Mouse (Mus musculus): ENCODE results near the gene Nav2. TPM values are rescaled to one million over a fixed set of nuclear protein-coding genes. Genes with fewer than 3 reads are reported as not detected.

Nav2 gene
- total and polyA plus RNA-seq, 3 experiments, result 2.0 to 2.7 TPM; not detected in 1

GRCm38 (mm10) chr7:49313945-49314344 is 405.4 kb downstream of the Nav2 start:
- no peaks in the 10 kb centered on the region for H3K9me3 ChIP-seq (replicated peaks; ENCODE audit: insufficient read depth, low read length)
- peaks cover 0 to 7% of the 10 kb centered on the region in 2 experiments; a peak in 2 of 4 replicates for H3K4me1 ChIP-seq (ENCODE audit: control insufficient read depth in 1 of 2, insufficient read depth in 2 of 2, low read length in 2 of 2)
- peaks cover 0 to 2% of the 10 kb centered on the region in 2 experiments; a peak in 1 of 4 replicates for H3K36me3 ChIP-seq (ENCODE audit: control insufficient read depth in 1 of 2, insufficient read depth in 2 of 2, low read length in 2 of 2)
- no peak overlapping the region for H3K27ac ChIP-seq (ENCODE audit: control insufficient read depth, low read depth, low read length)
- H3K27me3 ChIP-seq (ENCODE audit: control insufficient read depth in 1 of 2, insufficient read depth in 2 of 2, low read length in 2 of 2), result no peaks in the 10 kb centered on the region
- no peaks in the 10 kb centered on the region for H3K79me2 ChIP-seq (ENCODE audit: control insufficient read depth, insufficient read depth, low read length, poor library complexity)
- TF ChIP-seq ZC3H11A (IDR thresholded peaks at IDR 0.05; ENCODE audit: low read depth, low read length) (no peak), GATA1 (IDR thresholded peaks at IDR 0.05; ENCODE audit: low read depth, low read length) (no peak), GABPA (IDR thresholded peaks at IDR 0.05; ENCODE audit: low read depth, low read length) (no peak), POLR2A (IDR thresholded peaks at IDR 0.05; ENCODE audit: control insufficient read depth in 1 of 2, insufficient read depth in 1 of 2, low read depth in 1 of 2, low read length in 2 of 2, poor library complexity in 1 of 2) (no peak), UBTF (IDR thresholded peaks at IDR 0.05; ENCODE audit: borderline replicate concordance, insufficient read depth, low read depth, low read length) (no peak), TBP (IDR thresholded peaks at IDR 0.05; ENCODE audit: low read depth, low read length) (no peak), MAZ (IDR thresholded peaks at IDR 0.05; ENCODE audit: low read depth, low read length) (no peak), NELFE (IDR thresholded peaks at IDR 0.05; ENCODE audit: low read depth, low read length) (no peak), POLR2AphosphoS5 (IDR thresholded peaks at IDR 0.05; ENCODE audit: borderline replicate concordance, low read depth, low read length) (no peak), SMC3 (IDR thresholded peaks at IDR 0.05; ENCODE audit: low read depth, low read length) (no peak), NRF1 (IDR thresholded peaks at IDR 0.05; ENCODE audit: insufficient read depth, low read depth, low read length, poor library complexity, severe bottlenecking) (no peak), BHLHE40 (IDR thresholded peaks at IDR 0.05; ENCODE audit: borderline replicate concordance, low read depth, low read length) (no peak), MEF2A (IDR thresholded peaks at IDR 0.05; ENCODE audit: extremely low read depth, insufficient replicate concordance, low read depth, low read length, poor library complexity, severe bottlenecking) (no peak), USF2 (IDR thresholded peaks at IDR 0.05; ENCODE audit: borderline replicate concordance in 1 of 2, insufficient read depth in 1 of 2, low read depth in 1 of 2, low read length in 2 of 2) (no peak), E2F4 (IDR thresholded peaks at IDR 0.05; ENCODE audit: borderline replicate concordance, low read depth, low read length) (no peak)
- DNase-seq (ENCODE audit: low read depth, low spot score), result no peak
- no peak overlapping the region for H3K9ac ChIP-seq (ENCODE audit: control insufficient read depth, low read depth, low read length, poor library complexity, severe bottlenecking)
- no peak overlapping the region for H3K4me3 ChIP-seq (ENCODE audit: control insufficient read depth in 1 of 2, insufficient read depth in 1 of 2, low read depth in 2 of 2, low read length in 2 of 2)

- Histone ChIP-seq H3K79me2 (ENCODE audit: control insufficient read depth, insufficient read depth, low read length, poor library complexity) (no peaks in the 10 kb centered on the region), H3K36me3 (ENCODE audit: control insufficient read depth in 1 of 2, insufficient read depth in 2 of 2, low read length in 2 of 2) (peaks cover 0 to 6% of the 10 kb centered on the region in 2 experiments; a peak in 2 of 4 replicates), H3K4me1 (ENCODE audit: control insufficient read depth in 1 of 2, insufficient read depth in 2 of 2, low read length in 2 of 2) (peaks cover 6 to 18% of the 10 kb centered on the region in 2 experiments), H3K27me3 (ENCODE audit: control insufficient read depth in 1 of 2, insufficient read depth in 2 of 2, low read length in 2 of 2) (no peaks in the 10 kb centered on the region), H3K9ac (ENCODE audit: control insufficient read depth, low read depth, low read length, poor library complexity, severe bottlenecking) (no peak overlapping the region), H3K9me3 (replicated peaks; ENCODE audit: insufficient read depth, low read length) (no peaks in the 10 kb centered on the region), H3K27ac (ENCODE audit: control insufficient read depth, low read depth, low read length) (no peak overlapping the region), H3K4me3 (ENCODE audit: control insufficient read depth in 1 of 2, insufficient read depth in 1 of 2, low read depth in 2 of 2, low read length in 2 of 2) (no peak overlapping the region)
- TF ChIP-seq MAX (IDR thresholded peaks at IDR 0.05; ENCODE audit: low read length), result no peak
- TF ChIP-seq CHD1 (IDR thresholded peaks at IDR 0.05; ENCODE audit: low read depth, low read length), result no peak
- no peak for TF ChIP-seq TCF12 (IDR thresholded peaks at IDR 0.05; ENCODE audit: low read depth, low read length)
- no peak for TF ChIP-seq NELFE (IDR thresholded peaks at IDR 0.05; ENCODE audit: low read depth, low read length)
- no peak for TF ChIP-seq TAL1 (IDR thresholded peaks at IDR 0.05; ENCODE audit: low read length)
- TF ChIP-seq ZMIZ1 (IDR thresholded peaks at IDR 0.05; ENCODE audit: low read depth, low read length), result no peak
- no peak for TF ChIP-seq ELF1 (IDR thresholded peaks at IDR 0.05; ENCODE audit: low read depth, low read length)
- no peak for TF ChIP-seq POLR2AphosphoS2 (IDR thresholded peaks at IDR 0.05; ENCODE audit: low read length)
- TF ChIP-seq SMC3 (IDR thresholded peaks at IDR 0.05; ENCODE audit: low read depth, low read length), result no peak
- TF ChIP-seq USF2 (IDR thresholded peaks at IDR 0.05; ENCODE audit: borderline replicate concordance in 1 of 2, insufficient read depth in 1 of 2, low read depth in 1 of 2, low read length in 2 of 2), result no peak
- no peak for TF ChIP-seq TBP (IDR thresholded peaks at IDR 0.05; ENCODE audit: low read depth, low read length)
- no peak for TF ChIP-seq GABPA (IDR thresholded peaks at IDR 0.05; ENCODE audit: low read depth, low read length)
- TF ChIP-seq KAT2A (conservative IDR thresholded peaks at IDR 0.05; ENCODE audit: low read depth, low read length), result no peak
- no peak for TF ChIP-seq MYB (IDR thresholded peaks at IDR 0.05; ENCODE audit: low read depth, low read length)
- TF ChIP-seq RCOR1 (IDR thresholded peaks at IDR 0.05; ENCODE audit: low read depth, low read length), result no peak
- no peak for TF ChIP-seq RAD21 (IDR thresholded peaks at IDR 0.05; ENCODE audit: low read depth, low read length)
- no peak for TF ChIP-seq MAFK (IDR thresholded peaks at IDR 0.05; ENCODE audit: borderline replicate concordance, low read depth, low read length)
- TF ChIP-seq ZC3H11A (IDR thresholded peaks at IDR 0.05; ENCODE audit: low read depth, low read length), result no peak
- no peak for TF ChIP-seq ZKSCAN1 (IDR thresholded peaks at IDR 0.05; ENCODE audit: low read depth, low read length)
- DNase-seq (ENCODE audit: low read depth, low spot score), result no peak
These were observed 406.5 kb downstream of the Nav2 start for GRCm38 (mm10) chr7:49315033-49315432.

All from MEL (cell line).